Mouse (Mus musculus) G1E (cell line): ENCODE measurements around the gene Akt3.

Experiments used
- CTCF ChIP-seq: IDR thresholded peaks from 2 replicates; pipeline ENCODE4 v1.5.1; 2012; ENCODE audit warnings: low read depth, low read length, inconsistent platforms, mixed read lengths
- GATA1 ChIP-seq: IDR thresholded peaks from 2 replicates; pipeline ENCODE4 v1.6.1; 2012; ENCODE audit warnings: borderline replicate concordance, low read length, inconsistent platforms, mixed read lengths
- GATA2 ChIP-seq: IDR thresholded peaks from 2 replicates; pipeline ENCODE4 v1.6.1; 2012; ENCODE audit warnings: low read depth, low read length, inconsistent platforms, borderline replicate concordance
- POLR2AphosphoS5 ChIP-seq: IDR thresholded peaks from 2 replicates; pipeline ENCODE4 v1.6.1; 2012; ENCODE audit warnings: low read depth, low read length, inconsistent platforms; ENCODE audit not compliant: insufficient replicate concordance
- TAL1 ChIP-seq: conservative IDR thresholded peaks from 2 replicates; pipeline ENCODE4 v1.6.1; 2012; ENCODE audit warnings: low read depth, low read length, inconsistent platforms, mixed read lengths

DNA sequence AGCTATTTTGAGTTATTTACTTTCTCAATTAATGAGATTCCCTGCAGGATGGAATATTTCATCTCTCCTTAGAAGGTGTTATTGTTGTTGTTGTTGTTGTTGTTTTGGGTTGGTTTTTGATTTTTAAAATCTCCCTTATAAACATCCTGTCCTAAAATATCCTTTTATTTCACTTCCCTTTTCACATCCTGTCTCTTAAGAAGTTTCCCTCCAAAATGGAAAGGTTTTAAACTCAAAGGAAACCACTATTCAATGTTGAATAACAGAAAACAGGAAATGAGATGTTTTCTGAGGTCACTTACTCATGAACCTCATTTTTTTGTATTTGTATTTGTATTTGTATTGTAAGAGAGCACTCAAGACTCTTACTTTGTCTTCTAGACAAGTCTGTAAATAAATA, 23.9 kb upstream of the Akt3 start:
- TF ChIP-seq CTCF (no peak), GATA1 (no peak), TAL1 (no peak), GATA2 (no peak), POLR2AphosphoS5 (no peak)
